Mouse (Mus musculus) forebrain, embryonic 11.5 days (tissue): ENCODE measurements around the gene Mcts2. TPM values are rescaled to one million over a fixed set of nuclear protein-coding genes. Genes with fewer than 3 reads are reported as not detected.

Experiments used
- ATAC-seq: fragments of 200-750 bp; cut with Nextera tagmentation; replicated peaks from 2 replicates; pipeline ENCODE4 v1.8.0; 2017; ENCODE audit warnings: moderate TSS enrichment; ENCODE audit not compliant: low FRiP score
- DNase-seq: peaks from one replicate; pipeline ENCODE4 v3.0.0-alpha.2; 2017; ENCODE audit warnings: low spot score
- H3K27ac ChIP-seq: fragments of 300-500 bp; sonication (generic); 2 replicates; pipeline ENCODE4 v1.5.1; 2014; ENCODE audit warnings: low read depth, low read length
- H3K27me3 ChIP-seq: fragments of 300-500 bp; sonication (generic); 2 replicates; pipeline ENCODE4 v1.6.1; 2014; ENCODE audit warnings: mild to moderate bottlenecking, low read length, mixed read lengths; ENCODE audit not compliant: control insufficient read depth, insufficient read depth
- H3K36me3 ChIP-seq: fragments of 300-500 bp; sonication (generic); 2 replicates; pipeline ENCODE4 v1.6.1; 2014; ENCODE audit warnings: mild to moderate bottlenecking, low read length, moderate library complexity, mixed read lengths; ENCODE audit not compliant: control insufficient read depth, insufficient read depth
- H3K4me1 ChIP-seq: fragments of 300-500 bp; sonication (generic); replicated peaks from 2 replicates; pipeline ENCODE4 v1.6.1; 2014; ENCODE audit warnings: low read length, mixed read lengths; ENCODE audit not compliant: control insufficient read depth, insufficient read depth
- H3K4me2 ChIP-seq: fragments of 300-500 bp; sonication (generic); 2 replicates; pipeline ENCODE4 v1.6.1; 2014; ENCODE audit warnings: low read depth, mild to moderate bottlenecking, low read length, moderate library complexity, mixed read lengths; ENCODE audit not compliant: severe bottlenecking
- H3K4me3 ChIP-seq: fragments of 300-500 bp; sonication (generic); 2 replicates; pipeline ENCODE4 v1.5.1; 2014; ENCODE audit warnings: low read depth, low read length
- H3K9ac ChIP-seq: fragments of 300-500 bp; sonication (generic); 2 replicates; pipeline ENCODE4 v1.6.1; 2014; ENCODE audit warnings: low read length
- H3K9me3 ChIP-seq: fragments of 300-500 bp; sonication (generic); 2 replicates; pipeline ENCODE4 v1.6.1; 2016; ENCODE audit warnings: low read length, mixed read lengths; ENCODE audit not compliant: control insufficient read depth
- WGBS: fragments of 180-500 bp; shearing (Covaris S2); extraction: QIAGEN DNeasy Blood & Tissue Kit; methylation state at CpG from one replicate; pipeline ENCODE4 v1.1.7; 2014; 5-methylcytosine and 5-hydroxymethylcytosine counted together
- polyA plus RNA-seq: library from polyadenylated mRNA; unstranded; fragments of >200 nt; fragmentation: Nextera tagmentation; extraction: Ambion mirVana; gene quantifications from 2 replicates; pipeline ENCODE4 v1.2.1, GENCODE M21; 2014

Gene Mcts2
- polyA plus RNA-seq, 1 experiment from 2014 or later: 37.9 TPM

GRCm38 (mm10) chr2:152678302-152678701 is 8.5 kb upstream of the Mcts2 start:
- ATAC-seq (0 out of 2 replicates have a peak, but pooled peaks have one; percentile 39), DNase-seq (no peak)
- H3K9me3 ChIP-seq: no peaks in the 10 kb centered on the region

GRCm38 (mm10) chr2:152678925-152679324 is 7.9 kb upstream of the Mcts2 start:
- Histone ChIP-seq H3K27ac (no peak overlapping the region), H3K9ac (no peak overlapping the region), H3K27me3 (no peaks in the 10 kb centered on the region), H3K9me3 (no peaks in the 10 kb centered on the region), H3K4me2 (no peak overlapping the region), H3K36me3 (peaks cover 25% of the 10 kb centered on the region; the same call in 1 of the 2 replicates), H3K4me3 (no peak overlapping the region), H3K4me1 (no peaks in the 10 kb centered on the region)
- 93% methylated on average over 5 of the region's 5 CpGs for WGBS
- ATAC-seq: no peak
- DNase-seq: no peak

More at GRCm38 (mm10) chr2:152678302-152678701, 8.5 kb upstream of the Mcts2 start:
- Histone ChIP-seq H3K27me3 (no peaks in the 10 kb centered on the region), H3K36me3 (peaks cover 21% of the 10 kb centered on the region; the same call in 1 of the 2 replicates), H3K4me2 (no peak overlapping the region), H3K4me3 (no peak overlapping the region), H3K4me1 (no peaks in the 10 kb centered on the region), H3K27ac (no peak overlapping the region), H3K9ac (no peak overlapping the region)
- WGBS: 67% methylated on average over 3 of the region's 3 CpGs

GRCm38 (mm10) chr2:152679701-152680355 is 7.0 kb upstream of the Mcts2 start:
- no peak overlapping the region for H3K4me2 ChIP-seq
- no peaks in the 10 kb centered on the region for H3K27me3 ChIP-seq
- 91% methylated on average over 8 of the region's 8 CpGs for WGBS
- no peak for DNase-seq
- no peaks in the 10 kb centered on the region for H3K9me3 ChIP-seq
- H3K4me1 ChIP-seq: no peaks in the 10 kb centered on the region
- ATAC-seq: no peak
- H3K27ac ChIP-seq: no peak overlapping the region
- H3K36me3 ChIP-seq: peaks cover 27% of the 10 kb centered on the region; the same call in 1 of the 2 replicates
- H3K9ac ChIP-seq: no peak overlapping the region
- H3K4me3 ChIP-seq: no peak overlapping the region

- Histone ChIP-seq H3K9ac (no peak overlapping the region), H3K36me3 (peaks cover 43% of the 10 kb centered on the region), H3K4me2 (no peak overlapping the region), H3K4me1 (no peaks in the 10 kb centered on the region), H3K27ac (no peak overlapping the region), H3K27me3 (no peaks in the 10 kb centered on the region), H3K9me3 (no peaks in the 10 kb centered on the region), H3K4me3 (no peak overlapping the region)
- DNase-seq (no peak), ATAC-seq (no peak)
- 92% methylated on average over 5 of the region's 5 CpGs for WGBS
Measured at GRCm38 (mm10) chr2:152683086-152683485, 3.7 kb upstream of the Mcts2 start.

- Histone ChIP-seq H3K9ac (peak overlapping the region; percentile 12; the same call in 1 of the 2 replicates), H3K9me3 (no peaks in the 10 kb centered on the region), H3K27ac (peak overlapping the region; percentile 15; the same call in 1 of the 2 replicates), H3K36me3 (peaks cover 37% of the 10 kb centered on the region), H3K4me2 (peak overlapping the region; percentile 38; the same call in 1 of the 2 replicates), H3K4me3 (peak overlapping the region; percentile 11), H3K27me3 (no peaks in the 10 kb centered on the region), H3K4me1 (no peaks in the 10 kb centered on the region)
- WGBS: 62% methylated on average over 12 of the region's 12 CpGs
- peak; percentile 36 for ATAC-seq
- DNase-seq: no peak
Measured at GRCm38 (mm10) chr2:152686399-152686798, 436 bp upstream of the Mcts2 start.

GRCm38 (mm10) chr2:152691564-152692217 is 4.9 kb downstream of the Mcts2 start:
- DNase-seq (no peak), ATAC-seq (no peak)
- no peak overlapping the region for H3K4me3 ChIP-seq
- no peaks in the 10 kb centered on the region for H3K4me1 ChIP-seq
- no peak overlapping the region for H3K9ac ChIP-seq
- H3K4me2 ChIP-seq: no peak overlapping the region
- H3K9me3 ChIP-seq: no peaks in the 10 kb centered on the region
- 77% methylated on average over 7 of the region's 7 CpGs for WGBS
- no peaks in the 10 kb centered on the region for H3K27me3 ChIP-seq
- no peak overlapping the region for H3K27ac ChIP-seq
- H3K36me3 ChIP-seq: peaks cover 8% of the 10 kb centered on the region

GRCm38 (mm10) chr2:152693233-152693632 is 6.4 kb downstream of the Mcts2 start:
- no peaks in the 10 kb centered on the region; the same call in 1 of the 2 replicates for H3K36me3 ChIP-seq
- H3K4me3 ChIP-seq: no peak overlapping the region
- no peak overlapping the region for H3K27ac ChIP-seq
- no peaks in the 10 kb centered on the region for H3K9me3 ChIP-seq
- H3K4me1 ChIP-seq: no peaks in the 10 kb centered on the region
- peak overlapping the region; percentile 30; the same call in 1 of the 2 replicates for H3K9ac ChIP-seq
- WGBS: 25% methylated on average over 9 of the region's 9 CpGs
- H3K27me3 ChIP-seq: no peaks in the 10 kb centered on the region
- peak; percentile 34 for ATAC-seq
- peak overlapping the region; percentile 36 for H3K4me2 ChIP-seq
- peak; percentile 86 for DNase-seq

GRCm38 (mm10) chr2:152693735-152694134 is 6.9 kb downstream of the Mcts2 start:
- DNase-seq: no peak
- H3K4me3 ChIP-seq: no peak overlapping the region
- peak overlapping the region; percentile 30; the same call in 1 of the 2 replicates for H3K9ac ChIP-seq
- no peak for ATAC-seq
- H3K4me1 ChIP-seq: no peaks in the 10 kb centered on the region
- 85% methylated on average over 13 of the region's 13 CpGs for WGBS
- no peaks in the 10 kb centered on the region for H3K9me3 ChIP-seq
- H3K4me2 ChIP-seq: peak overlapping the region; percentile 36
- H3K36me3 ChIP-seq: no peaks in the 10 kb centered on the region; the same call in 1 of the 2 replicates
- H3K27me3 ChIP-seq: no peaks in the 10 kb centered on the region
- H3K27ac ChIP-seq: no peak overlapping the region
